Mouse (Mus musculus): ENCODE measurements around the gene Hist1h2bk. TPM values are rescaled to one million over a fixed set of nuclear protein-coding genes. Genes with fewer than 3 reads are reported as not detected.

Gene Hist1h2bk
- polyA plus RNA-seq (2012; rRNA removed), result 21.2 and 30.1 TPM in 2 replicates

DNA sequence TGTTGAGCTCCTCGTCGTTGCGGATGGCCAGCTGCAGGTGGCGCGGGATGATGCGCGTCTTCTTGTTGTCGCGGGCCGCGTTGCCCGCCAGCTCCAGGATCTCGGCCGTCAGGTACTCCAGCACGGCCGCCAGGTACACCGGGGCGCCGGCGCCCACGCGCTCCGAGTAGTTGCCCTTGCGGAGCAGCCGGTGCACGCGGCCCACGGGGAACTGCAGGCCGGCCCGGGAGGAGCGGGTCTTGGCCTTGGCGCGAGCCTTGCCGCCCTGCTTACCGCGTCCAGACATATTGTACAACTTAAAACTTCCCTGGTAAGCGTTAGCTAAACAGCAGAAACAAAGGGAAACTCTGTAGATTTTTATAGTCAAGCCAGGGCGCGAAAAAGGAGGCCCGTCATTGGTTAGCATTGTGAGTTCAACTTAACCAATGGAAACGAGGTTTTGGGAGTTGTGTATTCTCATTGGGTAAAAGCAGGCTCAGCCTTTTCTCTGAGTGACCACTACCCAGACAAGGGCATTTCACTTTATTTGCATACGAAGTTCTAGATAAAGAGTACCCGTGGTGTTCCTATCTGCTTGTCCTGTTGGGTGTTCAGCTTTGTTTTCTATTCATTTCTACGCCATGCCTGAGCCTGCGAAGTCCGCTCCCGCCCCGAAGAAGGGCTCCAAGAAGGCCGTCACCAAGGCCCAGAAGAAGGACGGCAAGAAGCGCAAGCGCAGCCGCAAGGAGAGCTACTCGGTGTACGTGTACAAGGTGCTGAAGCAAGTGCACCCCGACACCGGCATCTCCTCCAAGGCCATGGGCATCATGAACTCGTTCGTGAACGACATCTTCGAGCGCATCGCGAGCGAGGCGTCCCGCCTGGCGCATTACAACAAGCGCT, at the start of gene Hist1h2bk, which contains the start of gene Hist1h2ah:
Hist1h2bk (plus strand) TSS at position 604 of the 882 bp plus-strand sequence.
Hist1h2ah (minus strand) TSS at position 302 of the 882 bp plus-strand sequence.

DNA sequence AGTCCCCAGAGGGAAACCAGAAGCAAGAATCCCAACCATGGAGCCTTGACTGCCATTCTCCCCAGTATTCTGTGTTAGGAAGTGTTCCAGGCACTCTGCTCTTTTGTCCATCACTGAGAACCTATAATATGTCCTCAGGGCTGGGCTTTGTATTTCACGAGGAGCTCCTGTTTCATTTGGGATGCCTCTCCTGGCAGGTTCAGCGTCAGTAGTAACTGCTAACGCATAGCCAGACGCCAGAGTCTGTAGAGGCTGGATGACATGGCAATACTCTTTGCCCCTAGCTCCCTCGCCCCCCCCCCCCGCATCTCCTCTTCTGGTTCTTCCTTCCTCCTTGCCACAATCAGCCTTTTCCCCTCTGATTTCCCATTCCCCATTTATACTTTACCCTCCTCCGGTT, 26.0 kb upstream of the Hist1h2bk start, which contains the start of gene Prss16:
Prss16 (minus strand) TSS at position 101 of the 400 bp plus-strand sequence.

DNA sequence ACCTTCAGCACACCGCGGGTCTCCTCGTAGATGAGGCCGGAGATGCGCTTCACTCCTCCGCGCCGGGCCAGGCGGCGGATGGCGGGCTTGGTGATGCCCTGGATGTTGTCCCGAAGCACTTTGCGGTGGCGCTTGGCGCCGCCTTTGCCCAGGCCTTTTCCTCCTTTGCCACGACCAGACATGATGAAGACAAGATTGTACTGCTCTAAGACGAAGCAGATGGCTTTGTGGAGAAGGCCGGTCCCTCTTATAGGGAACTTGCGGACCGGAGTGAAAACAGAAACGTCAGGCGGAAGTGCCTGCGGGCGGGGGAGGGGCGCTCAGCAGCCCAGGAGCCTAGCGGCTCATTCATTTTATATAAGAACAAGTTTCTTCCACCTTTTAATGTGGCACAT, 5.5 kb downstream of the Hist1h2bk start, which contains the start of gene Hist1h4i:
Hist1h4i (minus strand) TSS at position 221 of the 395 bp plus-strand sequence.

DNA sequence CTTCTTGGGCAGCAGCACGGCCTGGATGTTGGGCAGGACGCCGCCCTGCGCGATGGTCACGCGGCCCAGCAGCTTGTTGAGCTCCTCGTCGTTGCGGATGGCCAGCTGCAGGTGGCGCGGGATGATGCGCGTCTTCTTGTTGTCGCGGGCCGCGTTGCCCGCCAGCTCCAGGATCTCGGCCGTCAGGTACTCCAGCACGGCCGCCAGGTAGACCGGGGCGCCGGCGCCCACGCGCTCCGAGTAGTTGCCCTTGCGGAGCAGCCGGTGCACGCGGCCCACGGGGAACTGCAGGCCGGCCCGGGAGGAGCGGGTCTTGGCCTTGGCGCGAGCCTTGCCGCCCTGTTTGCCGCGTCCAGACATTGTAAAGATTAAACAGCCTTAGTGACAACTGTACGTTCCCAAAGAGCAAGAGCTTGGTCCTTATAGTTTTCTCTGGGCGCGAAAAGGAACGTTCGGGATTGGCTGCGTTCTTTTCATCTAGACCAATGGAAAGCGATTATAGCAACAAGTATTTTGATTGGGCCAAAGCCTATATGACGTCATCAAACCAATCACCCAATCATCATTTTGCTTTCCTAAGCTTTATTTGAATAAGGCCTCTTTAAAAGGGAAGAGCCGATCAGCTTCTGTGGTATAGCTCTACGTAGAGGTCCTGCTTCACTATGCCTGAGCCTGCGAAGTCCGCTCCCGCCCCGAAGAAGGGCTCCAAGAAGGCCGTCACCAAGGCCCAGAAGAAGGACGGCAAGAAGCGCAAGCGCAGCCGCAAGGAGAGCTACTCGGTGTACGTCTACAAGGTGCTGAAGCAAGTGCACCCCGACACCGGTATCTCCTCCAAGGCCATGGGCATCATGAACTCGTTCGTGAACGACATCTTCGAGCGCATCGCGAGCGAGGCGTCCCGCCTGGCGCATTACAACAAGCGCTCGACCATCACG, 7.2 kb downstream of the Hist1h2bk start, which contains the start of the genes Hist1h2ag and Hist1h2bj:
Hist1h2ag (minus strand) TSS at position 377 of the 935 bp plus-strand sequence.
Hist1h2bj (plus strand) TSS at position 647 of the 935 bp plus-strand sequence.

DNA sequence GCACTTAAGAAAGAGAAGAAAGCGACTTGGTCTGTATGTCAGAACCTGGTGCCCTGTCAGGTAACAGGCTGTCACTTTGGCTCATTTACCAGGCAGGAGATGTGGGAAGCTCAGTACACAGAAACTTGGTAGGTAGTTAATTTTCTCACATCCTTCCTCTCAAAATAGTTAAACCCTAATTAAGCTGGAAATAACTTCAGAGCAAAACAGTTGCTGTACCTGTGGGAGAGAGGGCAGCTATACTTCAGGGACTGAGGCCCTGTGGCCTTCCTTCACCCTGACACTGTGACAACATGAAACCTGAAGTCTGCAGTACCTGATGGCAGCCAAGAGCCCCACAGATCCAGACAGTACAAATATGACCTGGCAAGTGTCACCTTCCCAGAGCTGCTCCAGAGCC, 48.5 kb downstream of the Hist1h2bk start, which contains the start of gene Vmn1r188:
Vmn1r188 (plus strand) TSS at position 301 of the 400 bp plus-strand sequence.

Other genes with a start within 250 kb of the Hist1h2bk start
- 11.9 and 22.1 TPM in 2 replicates for gene Hist1h2an, start 248.7 kb upstream of the Hist1h2bk start, polyA plus RNA-seq (2012; rRNA removed)
- gene Hist1h2bp, start 248.4 kb upstream of the Hist1h2bk start, polyA plus RNA-seq (2012; rRNA removed), result 1.1 and 3.4 TPM in 2 replicates
- 18.6 and 19.5 TPM in 2 replicates for gene Hist1h2bq, start 225.7 kb upstream of the Hist1h2bk start, polyA plus RNA-seq (2012; rRNA removed)
- 1.2 TPM in 1 of 2 replicates, not detected in the other for gene Hist1h2ao, start 225.4 kb upstream of the Hist1h2bk start, polyA plus RNA-seq (2012; rRNA removed)
- gene Hist1h4m, start 224.1 kb upstream of the Hist1h2bk start, polyA plus RNA-seq (2012; rRNA removed), result 38.4 TPM in 1 of 2 replicates, not detected in the other
- gene Hist1h4n, start 203.7 kb upstream of the Hist1h2bk start, polyA plus RNA-seq (2012; rRNA removed), result 25.3 and 35.4 TPM in 2 replicates
- gene Hist1h2ap, start 202.4 kb upstream of the Hist1h2bk start, polyA plus RNA-seq (2012; rRNA removed), result 59.8 and 81.8 TPM in 2 replicates
- gene Hist1h2br, start 202.1 kb upstream of the Hist1h2bk start, polyA plus RNA-seq (2012; rRNA removed), result 8.4 and 17.0 TPM in 2 replicates
- 13.1 and 19.9 TPM in 2 replicates for gene Zfp184, start 90.8 kb upstream of the Hist1h2bk start, polyA plus RNA-seq (2012; rRNA removed)
- gene Pom121l2, start 54.7 kb upstream of the Hist1h2bk start, polyA plus RNA-seq (2012; rRNA removed), result 0.04 TPM in 1 of 2 replicates, not detected in the other
- gene Prss16, start 26.1 kb upstream of the Hist1h2bk start, polyA plus RNA-seq (2012; rRNA removed), result 0.24 and 0.47 TPM in 2 replicates
- 11.5 and 15.7 TPM in 2 replicates for gene Hist1h2ah, start 302 bp upstream of the Hist1h2bk start, polyA plus RNA-seq (2012; rRNA removed)
- gene Hist1h4i, start 5.5 kb downstream of the Hist1h2bk start, polyA plus RNA-seq (2012; rRNA removed), result 60.0 and 87.2 TPM in 2 replicates
- 45.5 and 69.8 TPM in 2 replicates for gene Hist1h2ag, start 7.1 kb downstream of the Hist1h2bk start, polyA plus RNA-seq (2012; rRNA removed)
- 14.7 and 26.0 TPM in 2 replicates for gene Hist1h2bj, start 7.3 kb downstream of the Hist1h2bk start, polyA plus RNA-seq (2012; rRNA removed)
- gene Vmn1r188, start 48.6 kb downstream of the Hist1h2bk start, polyA plus RNA-seq (2012; rRNA removed), result not detected in 2 replicates
- not detected in 2 replicates for gene Vmn1r189, start 70.0 kb downstream of the Hist1h2bk start, polyA plus RNA-seq (2012; rRNA removed)
- not detected in 2 replicates for gene Vmn1r191, start 148.1 kb downstream of the Hist1h2bk start, polyA plus RNA-seq (2012; rRNA removed)
- not detected in 2 replicates for gene Vmn1r192, start 155.3 kb downstream of the Hist1h2bk start, polyA plus RNA-seq (2012; rRNA removed)
- not detected in 2 replicates for gene Vmn1r193, start 187.3 kb downstream of the Hist1h2bk start, polyA plus RNA-seq (2012; rRNA removed)
- gene Vmn1r194, start 208.3 kb downstream of the Hist1h2bk start, polyA plus RNA-seq (2012; rRNA removed), result not detected in 2 replicates
- gene Vmn1r195, start 234.7 kb downstream of the Hist1h2bk start, polyA plus RNA-seq (2012; rRNA removed), result not detected in 2 replicates